In genomic region chr7:118597201-118597600, GRCm38 (mm10) we compare ENCODE assay signal across 8 mouse cellular contexts. TPM values are rescaled to one million over a fixed set of nuclear protein-coding genes. Genes with fewer than 3 reads are reported as not detected.
A peak's percentile ranks its signal among the peaks of the same experiment; 100 is the strongest.
DNase-seq lines count a peak whose midpoint lies in the region; ATAC-seq and TF ChIP-seq lines count a peak whose summit lies in the region.

TSS of gene Tmc5 (plus strand) at chr7:118597297.

- no peak within 1 kb of the TSS for H3K4me3 ChIP-seq in kidney, adult 2 months (ENCODE audit: insufficient read depth, low read depth, low read length)
- peak within 1 kb of the TSS; percentile 18; the same call in 1 of the 2 replicates for H3K4me3 ChIP-seq in forebrain, embryonic 14.5 days (ENCODE audit: low read depth, low read length)
- H3K4me3 ChIP-seq in liver, embryonic 12.5 days = peak within 1 kb of the TSS; percentile 26

- DNase-seq in kidney, postnatal 10 days = peak; percentile 19
- DNase-seq in kidney, adult 2 months = no peak
- peak; percentile 31 for DNase-seq in forebrain, embryonic 14.5 days (ENCODE audit: low spot score)
- peak; percentile 50 to 53 for DNase-seq in thymus, adult 18-20 months
- DNase-seq in gastrocnemius, postnatal 4 days (ENCODE audit: low spot score in 2 of 2) = no peak
- no peak for DNase-seq in c-Kit-positive CD71-positive TER-119-positive erythroid progenitor cells, embryonic 14.5 days (ENCODE audit: low spot score)
- no peak for DNase-seq in cerebellum, adult 18-20 months

- no peaks in the 10 kb centered on the region for H3K27me3 ChIP-seq in kidney, adult 2 months (replicated peaks; ENCODE audit: control insufficient read depth, insufficient read depth, low read length)
- no peaks in the 10 kb centered on the region for H3K27me3 ChIP-seq in forebrain, embryonic 14.5 days (replicated peaks; ENCODE audit: control insufficient read depth, insufficient read depth, low read length)
- peaks cover 69% of the 10 kb centered on the region for H3K27me3 ChIP-seq in liver, embryonic 12.5 days (replicated peaks)

- ATAC-seq in forebrain, embryonic 14.5 days = no peak
- ATAC-seq in liver, embryonic 12.5 days = no peak

- no peak within 1 kb of the TSS for H3K27ac ChIP-seq in kidney, adult 2 months (ENCODE audit: insufficient read depth, low read depth, low read length)
- H3K27ac ChIP-seq in forebrain, embryonic 14.5 days (ENCODE audit: low read depth, low read length) = no peak within 1 kb of the TSS
- H3K27ac ChIP-seq in liver, embryonic 12.5 days = no peak within 1 kb of the TSS

- WGBS in kidney, adult 2 months = 10% methylated on average over 23 of the region's 23 CpGs
- 9% methylated on average over 23 of the region's 23 CpGs for WGBS in forebrain, embryonic 14.5 days
- WGBS in liver, embryonic 12.5 days (ENCODE audit: insufficient replicate concordance) = 9% methylated on average over 23 of the region's 23 CpGs

- no peak for TF ChIP-seq POLR2A in kidney, adult 2 months (IDR thresholded peaks at IDR 0.05; ENCODE audit: low read depth, low read length)

- no peaks in the 10 kb centered on the region; the same call in 1 of the 2 replicates for H3K4me1 ChIP-seq in kidney, adult 2 months (ENCODE audit: control insufficient read depth, insufficient read depth, low read length)
- peaks cover 32% of the 10 kb centered on the region for H3K4me1 ChIP-seq in forebrain, embryonic 14.5 days (ENCODE audit: control insufficient read depth, insufficient read depth, low read length)
- peaks cover 16% of the 10 kb centered on the region for H3K4me1 ChIP-seq in liver, embryonic 12.5 days

- H3K4me2 ChIP-seq in forebrain, embryonic 14.5 days (ENCODE audit: low read length) = peak within 1 kb of the TSS; percentile 50
- H3K4me2 ChIP-seq in liver, embryonic 12.5 days = peak within 1 kb of the TSS; percentile 53

- no peak for TF ChIP-seq CTCF in kidney, adult 2 months (conservative IDR thresholded peaks at IDR 0.05; ENCODE audit: insufficient read depth, insufficient read length, low read depth, low read length)

- H3K9me3 ChIP-seq in forebrain, embryonic 14.5 days (replicated peaks; ENCODE audit: control insufficient read depth, low read length) = no peaks in the 10 kb centered on the region
- H3K9me3 ChIP-seq in liver, embryonic 12.5 days (replicated peaks) = no peaks in the 10 kb centered on the region

- H3K36me3 ChIP-seq in kidney, adult 2 months (ENCODE audit: control insufficient read depth, insufficient read depth, low read length) = no peaks in the 10 kb centered on the region
- H3K36me3 ChIP-seq in forebrain, embryonic 14.5 days (ENCODE audit: control insufficient read depth, insufficient read depth, low read length) = no peaks in the 10 kb centered on the region
- no peaks in the 10 kb centered on the region for H3K36me3 ChIP-seq in liver, embryonic 12.5 days

- H3K9ac ChIP-seq in forebrain, embryonic 14.5 days (ENCODE audit: low read length) = peak within 1 kb of the TSS; percentile 54
- no peak within 1 kb of the TSS for H3K9ac ChIP-seq in liver, embryonic 12.5 days

RNA-seq across cellular contexts. Expression of gene Tmc5, which starts in this region (rescaled TPM):
- 0.83 and 1.1 TPM in 2 replicates for polyA plus RNA-seq in kidney, adult 2 months (2012; rRNA removed)
- 0.25 and 0.27 TPM in 2 replicates for polyA plus RNA-seq in forebrain, embryonic 14.5 days (2014; fragmentation: Nextera tagmentation; extraction: Ambion mirVana)
- polyA plus RNA-seq in liver, embryonic 12.5 days (2016; fragmentation: Nextera tagmentation; extraction: Ambion mirVana) = not detected in 2 replicates
- under 1 TPM; 0.47 to 0.54 TPM for total RNA-seq in gastrocnemius, postnatal 4 days (2021)

Comparison
In these comparisons a context has a peak if more than half of its experiments do, and no peak if none do; other contexts are left out.
1. DNase-seq: peak in kidney, postnatal 10 days (single experiment) and thymus, adult 18-20 months (2 of 2); none in kidney, adult 2 months (single experiment), gastrocnemius, postnatal 4 days (0 of 2), c-Kit-positive CD71-positive TER-119-positive erythroid progenitor cells, embryonic 14.5 days (single experiment) and cerebellum, adult 18-20 months (0 of 2).
2. Peak in DNase-seq, H3K4me3 ChIP-seq, H3K9ac ChIP-seq and H3K4me2 ChIP-seq in forebrain, embryonic 14.5 days; RNA of the gene not detected or under 1 TPM.